Mouse (Mus musculus) heart, postnatal 0 days (tissue): ENCODE measurements around the gene B3galt2.

Experiments used
- CTCF ChIP-seq: IDR thresholded peaks from 2 replicates; pipeline ENCODE4 v1.5.1; 2016; ENCODE audit warnings: antibody characterized with exemption, control low read depth, low read depth
- EP300 ChIP-seq: IDR thresholded peaks from 2 replicates; pipeline ENCODE4 v1.6.1; 2016; ENCODE audit warnings: antibody characterized with exemption, low read depth

GRCm38 (mm10) chr1:143596864-143597263 lies 43.6 kb upstream of the B3galt2 start:
- no peak for TF ChIP-seq CTCF
- no peak for TF ChIP-seq EP300
